Comparison of ENCODE assay signal across 20 mouse cellular contexts in the genomic region with DNA sequence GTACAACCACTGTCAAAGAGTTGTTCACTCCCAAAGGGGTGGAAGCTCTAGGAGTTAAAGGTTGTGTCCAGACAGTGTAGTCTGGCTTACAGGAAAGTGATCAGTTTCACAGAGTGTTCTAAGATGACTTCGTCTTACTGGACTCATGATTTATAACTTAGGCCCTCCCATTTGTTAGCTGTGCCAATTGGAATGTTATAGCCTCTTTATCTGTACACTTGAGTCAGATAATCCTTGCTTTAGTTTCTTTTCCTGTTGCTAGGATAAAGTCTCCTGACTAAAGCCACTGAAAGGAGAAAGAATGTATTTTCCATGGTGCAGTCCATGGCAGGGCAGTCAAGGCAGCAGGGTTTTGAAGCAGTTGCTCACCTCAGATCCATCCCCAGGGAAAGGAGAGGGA. TPM values are rescaled to one million over a fixed set of nuclear protein-coding genes. Genes with fewer than 3 reads are reported as not detected.
DNase-seq lines count a peak whose midpoint lies in the region; ATAC-seq and TF ChIP-seq lines count a peak whose summit lies in the region.
"Had no signal": no experiment of that assay in that cellular context is flagged by ENCODE, and none has a peak within 500 bp of the region (broad histone marks: within the 10 kb centered on the region; RNA-seq: fewer than 3 reads in every experiment).

No protein-coding gene starts in this region.

- H3K4me3 ChIP-seq in heart, embryonic 10.5 days, result no peak overlapping the region
- H3K4me3 ChIP-seq in lung, embryonic 15.5 days, result no peak overlapping the region
- peak overlapping the region; percentile 37 for H3K4me3 ChIP-seq in small intestine, adult 2 months (ENCODE audit: low read depth, low read length)
- H3K4me3 ChIP-seq in thymus, adult 2 months (ENCODE audit: control insufficient read depth, insufficient read depth, low read length), result no peak overlapping the region
- H3K4me3 ChIP-seq: forebrain, embryonic 10.5 days; layer of hippocampus, adult 2 months had no signal

- peaks cover 6% of the 10 kb centered on the region for H3K36me3 ChIP-seq in heart, embryonic 10.5 days
- no peaks in the 10 kb centered on the region for H3K36me3 ChIP-seq in lung, embryonic 15.5 days
- no peaks in the 10 kb centered on the region; the same call in 1 of the 2 replicates for H3K36me3 ChIP-seq in small intestine, adult 2 months (ENCODE audit: control insufficient read depth, insufficient read depth, low read length)
- no peaks in the 10 kb centered on the region for H3K36me3 ChIP-seq in thymus, adult 2 months (ENCODE audit: control insufficient read depth, insufficient read depth, low read length)

- no peaks in the 10 kb centered on the region for H3K27me3 ChIP-seq in heart, embryonic 10.5 days (ENCODE audit: insufficient read depth, poor library complexity, severe bottlenecking)
- H3K27me3 ChIP-seq in lung, embryonic 15.5 days, result no peaks in the 10 kb centered on the region
- no peaks in the 10 kb centered on the region for H3K27me3 ChIP-seq in Patski
- no peaks in the 10 kb centered on the region for H3K27me3 ChIP-seq in small intestine, adult 2 months (ENCODE audit: control insufficient read depth, insufficient read depth, low read length)
- H3K27me3 ChIP-seq in thymus, adult 2 months (ENCODE audit: control insufficient read depth, insufficient read depth, low read length), result no peaks in the 10 kb centered on the region

- no peaks in the 10 kb centered on the region for H3K9me3 ChIP-seq in heart, embryonic 10.5 days
- no peaks in the 10 kb centered on the region for H3K9me3 ChIP-seq in lung, embryonic 15.5 days
- H3K9me3 ChIP-seq: G1E had no signal

- POLR2A ChIA-PET in Patski (lab: Charles Lee), result no interaction called here

- peak overlapping the region; percentile 13; the same call in 1 of the 2 replicates for H3K27ac ChIP-seq in heart, embryonic 10.5 days
- H3K27ac ChIP-seq in lung, embryonic 15.5 days, result 0 out of 2 replicates have a peak overlapping the region, but pooled peaks have one; percentile 12
- H3K27ac ChIP-seq in small intestine, adult 2 months (ENCODE audit: insufficient read depth, low read depth, low read length), result peak overlapping the region; percentile 97
- no peak overlapping the region for H3K27ac ChIP-seq in thymus, adult 2 months (ENCODE audit: control insufficient read depth, insufficient read depth, low read length)
- H3K27ac ChIP-seq: forebrain, embryonic 10.5 days; layer of hippocampus, adult 2 months; liver, embryonic 14.5 days had no signal

- TF ChIP-seq POLR2A in small intestine, adult 2 months (IDR thresholded peaks at IDR 0.05; ENCODE audit: low read depth, low read length), result no peak
- no peak for TF ChIP-seq POLR2A in thymus, adult 2 months (IDR thresholded peaks at IDR 0.05; ENCODE audit: control insufficient read depth, extremely low read depth, insufficient read depth, low read length, poor library complexity)

- H3K9ac ChIP-seq in lung, embryonic 15.5 days, result no peak overlapping the region

- in situ Hi-C loops in Patski (cut with MboI; ENCODE audit: low pct_unique_long_range_greater_than_20kb), result no loop called here

- intact Hi-C loops in heart, postnatal 25 days (cut with DNase I), result no loop called here

- no peak for TF ChIP-seq CTCF in Patski (IDR thresholded peaks at IDR 0.05)
- TF ChIP-seq CTCF in small intestine, adult 2 months (IDR thresholded peaks at IDR 0.05; ENCODE audit: extremely low read depth, insufficient read length, insufficient replicate concordance, low read depth, low read length), result no peak
- TF ChIP-seq CTCF in thymus, adult 2 months (IDR thresholded peaks at IDR 0.05; ENCODE audit: borderline replicate concordance, control insufficient read depth, extremely low read depth, insufficient read depth, low read length, poor library complexity), result no peak

- CTCF ChIA-PET in Patski (lab: Charles Lee), result interaction anchor here (1.9 kb wide), 1 partner anchor 8 kb away, joined by 5 read pairs; no protein-coding TSS in a partner anchor

- no peak for ATAC-seq in lung, embryonic 15.5 days (ENCODE audit: borderline replicate concordance, extremely low read depth, low FRiP score, low TSS enrichment)
- peak; percentile 82 for ATAC-seq in Patski
- ATAC-seq: inflammation-experienced regulatory T-cells, adult 6 months had no signal

- H3K4me2 ChIP-seq in lung, embryonic 15.5 days, result no peak overlapping the region

- H3K4me1 ChIP-seq in heart, embryonic 10.5 days, result peaks cover 33% of the 10 kb centered on the region
- H3K4me1 ChIP-seq in lung, embryonic 15.5 days, result peaks cover 35% of the 10 kb centered on the region
- peaks cover 13% of the 10 kb centered on the region; the same call in 1 of the 2 replicates for H3K4me1 ChIP-seq in small intestine, adult 2 months (ENCODE audit: control insufficient read depth, insufficient read depth, insufficient read length, low read length)
- H3K4me1 ChIP-seq in thymus, adult 2 months (replicated peaks; ENCODE audit: control insufficient read depth, insufficient read depth, low read length), result no peaks in the 10 kb centered on the region

- WGBS in heart, embryonic 10.5 days, result 20% methylated on average over 1 of the region's 1 CpGs
- 9% methylated on average over 1 of the region's 1 CpGs for WGBS in lung, embryonic 15.5 days
- WGBS in small intestine, adult 2 months, result 10% methylated on average over 1 of the region's 1 CpGs
- 93% methylated on average over 1 of the region's 1 CpGs for whole genome bisulfite sequencing in thymus, adult 2 months

- DNase-seq in heart, embryonic 10.5 days (ENCODE audit: low spot score), result no peak
- DNase-seq in heart, postnatal 25 days (ENCODE audit: low spot score), result no peak
- DNase-seq in lung, postnatal 25 days (ENCODE audit: low spot score), result no peak
- DNase-seq in Patski (ENCODE audit: low read depth, low spot score), result no peak
- DNase-seq in thymus, adult 2 months, result no peak
- DNase-seq in cerebellum, adult 11 months, result no peak
- DNase-seq: cerebellum, adult 8-10 months; embryo, embryonic 11 days; right cerebral cortex, postnatal 4 days; thymus, adult 18-20 months had no signal

RNA-seq across cellular contexts. Expression of a gene that starts 10.0 kb away (rescaled TPM):
- polyA plus RNA-seq in heart, embryonic 10.5 days (2016; fragmentation: Nextera tagmentation; extraction: Ambion mirVana), result 23.3 and 25.6 TPM in 2 replicates
- 10 to 100 TPM; 14.1 to 16.2 TPM for total RNA-seq in heart, postnatal 25 days (2021)
- 17.0 and 18.1 TPM in 2 replicates for polyA plus RNA-seq in lung, embryonic 15.5 days (2015; fragmentation: Nextera tagmentation; extraction: Ambion mirVana)
- 32.8 TPM for polyA plus RNA-seq in Patski (2021)
- 36.4 and 107 TPM in 2 replicates for polyA plus RNA-seq in small intestine, adult 2 months (2012; rRNA removed)
- polyA plus RNA-seq in thymus, adult 2 months (2012; rRNA removed), result 32.2 and 33.4 TPM in 2 replicates

RNA-seq across cellular contexts. Expression of a gene that starts 36.9 kb away (rescaled TPM):
- 0.16 and 0.17 TPM in 2 replicates for polyA plus RNA-seq in heart, embryonic 10.5 days (2016; fragmentation: Nextera tagmentation; extraction: Ambion mirVana)
- under 1 TPM; 0.08 to 0.11 TPM for total RNA-seq in heart, postnatal 25 days (2021)
- polyA plus RNA-seq in lung, embryonic 15.5 days (2015; fragmentation: Nextera tagmentation; extraction: Ambion mirVana), result 0.22 TPM in 1 of 2 replicates, not detected in the other
- polyA plus RNA-seq in Patski (2021), result 0.01 TPM
- polyA plus RNA-seq in small intestine, adult 2 months (2012; rRNA removed), result 0.04 and 0.05 TPM in 2 replicates
- polyA plus RNA-seq in thymus, adult 2 months (2012; rRNA removed), result 0.30 and 0.31 TPM in 2 replicates
- total RNA-seq: layer of hippocampus, adult 2 months; left cerebral cortex, postnatal 14 days had no signal
- polyA plus RNA-seq: brain, embryonic 14.5 days; C2C12; forebrain, embryonic 10.5 days had no signal

RNA-seq across cellular contexts. Expression of a gene that starts 38.8 kb away (rescaled TPM):
- polyA plus RNA-seq in heart, embryonic 10.5 days (2016; fragmentation: Nextera tagmentation; extraction: Ambion mirVana), result 0.15 and 0.64 TPM in 2 replicates
- total RNA-seq in heart, postnatal 25 days (2021), result not detected
- polyA plus RNA-seq in lung, embryonic 15.5 days (2015; fragmentation: Nextera tagmentation; extraction: Ambion mirVana), result 2.7 and 2.8 TPM in 2 replicates
- 0.36 TPM for polyA plus RNA-seq in Patski (2021)
- polyA plus RNA-seq in small intestine, adult 2 months (2012; rRNA removed), result 0.11 and 0.28 TPM in 2 replicates
- 1.1 and 1.4 TPM in 2 replicates for polyA plus RNA-seq in thymus, adult 2 months (2012; rRNA removed)
- total RNA-seq: G1E had no signal
- polyA plus RNA-seq: G1E had no signal
